Mouse (Mus musculus) gastrocnemius, postnatal 14 days (tissue): ENCODE data around the gene Tmem150c. TPM values are rescaled to one million over a fixed set of nuclear protein-coding genes. Genes with fewer than 3 reads are reported as not detected.

Experiments used
- DNase-seq: peaks from one replicate; pipeline ENCODE4 v3.0.0; 2021; ENCODE audit warnings: mixed read lengths
- intact Hi-C: fragments of 180-260 bp; cut with DNase I; formaldehyde crosslinking; loops from one replicate; pipeline ENCODE4 v1.15.1; 2025; ENCODE audit warnings: low total_unique reads
- total RNA-seq, 2 experiments: library from RNA; stranded (reverse); gene quantifications; 2 replicates each; pipeline ENCODE4 v1.2.3; 2021

The Tmem150c gene
- total RNA-seq, 2 experiments from 2014 or later: 3.6 to 4.1 TPM

GRCm38 (mm10) chr5:100176096-100176495 is 16.5 kb upstream of the Tmem150c start:
- intact Hi-C loops: no loop called here
- no peak for DNase-seq

GRCm38 (mm10) chr5:100175582-100175981 is 16.0 kb upstream of the Tmem150c start:
- intact Hi-C loops: no loop called here
- DNase-seq: no peak

GRCm38 (mm10) chr5:100172104-100172503 is 12.5 kb upstream of the Tmem150c start:
- intact Hi-C loops: no loop called here
- no peak for DNase-seq

- intact Hi-C loops: loop anchor here (2.0 kb wide), 1 partner anchor 74 kb away; no protein-coding TSS in a partner anchor
- peak; percentile 31 for DNase-seq
Observed at GRCm38 (mm10) chr5:100166591-100167491, 7.2 kb upstream of the Tmem150c start.

- DNase-seq: no peak
- intact Hi-C loops: no loop called here
Observed at GRCm38 (mm10) chr5:100163368-100163767, 3.8 kb upstream of the Tmem150c start.

- DNase-seq: no peak
- intact Hi-C loops: no loop called here
Observed at GRCm38 (mm10) chr5:100162857-100163256, 3.2 kb upstream of the Tmem150c start.

GRCm38 (mm10) chr5:100162053-100162452 is 2.4 kb upstream of the Tmem150c start:
- DNase-seq: no peak
- intact Hi-C loops: no loop called here

DNA sequence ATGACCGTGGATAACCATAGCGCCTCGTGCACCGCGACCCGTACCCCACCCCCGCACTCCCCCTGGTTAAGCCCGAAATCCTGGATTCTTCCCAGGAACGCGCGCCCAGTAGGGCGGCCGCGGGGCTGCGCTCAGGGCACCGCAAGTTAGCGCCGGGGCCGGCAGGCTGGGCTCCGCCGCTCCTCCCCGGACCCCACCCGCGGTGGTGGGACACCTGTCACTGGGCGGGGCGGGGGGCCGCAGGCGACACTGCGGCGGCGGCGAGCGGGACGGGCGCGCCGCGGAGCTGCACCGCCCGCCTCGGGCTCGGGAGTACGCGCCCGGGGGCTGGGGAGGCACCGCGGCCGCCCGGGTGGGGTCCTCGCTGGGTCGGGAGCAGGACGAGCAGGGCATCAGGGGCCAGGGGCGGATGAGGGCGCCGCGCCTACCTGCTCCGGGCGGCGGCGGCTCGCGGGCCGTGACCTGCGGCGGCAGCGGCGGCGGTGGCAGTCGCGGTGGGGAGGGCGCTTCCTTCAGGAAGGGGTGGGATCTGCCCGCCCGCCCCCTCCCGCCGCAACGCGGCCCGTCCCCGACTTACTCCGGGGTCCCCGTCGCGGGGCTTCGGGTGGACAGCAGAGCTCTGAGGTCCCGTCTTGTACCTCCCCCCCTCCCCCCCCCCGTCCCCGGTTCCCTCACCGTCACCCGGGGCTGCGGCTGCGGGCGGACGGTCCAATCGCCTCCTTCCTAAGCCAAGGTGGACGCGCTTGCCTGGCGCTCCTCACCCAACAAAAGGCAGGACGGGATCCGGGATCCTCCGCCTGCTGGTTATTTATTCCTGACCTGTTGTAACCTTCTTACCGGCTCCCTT is 594 bp downstream of the Tmem150c start:
- DNase-seq: peak; percentile 32
- intact Hi-C loops: loop anchor here (10.0 kb wide), 1 partner anchor 84 kb away; no protein-coding TSS in a partner anchor

DNA sequence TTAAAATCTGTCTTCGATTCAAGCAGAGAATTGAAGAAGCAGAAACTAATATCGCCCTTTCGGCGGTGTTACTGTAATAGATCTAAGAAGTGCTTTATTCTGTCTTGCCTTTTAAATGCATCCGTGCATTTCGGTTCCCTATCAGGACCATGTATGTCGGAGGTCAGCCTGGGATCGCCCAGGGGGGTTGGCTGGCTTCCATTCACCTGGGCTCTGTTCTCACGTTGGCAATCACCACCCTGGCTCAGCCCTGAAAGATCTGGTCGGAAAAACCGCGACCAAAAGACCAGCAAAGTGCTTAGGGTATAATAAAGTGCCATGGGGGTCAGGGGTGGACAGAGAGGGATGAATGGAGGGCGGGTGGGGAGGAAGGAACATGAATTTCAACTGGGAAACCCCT is 1.3 kb downstream of the Tmem150c start:
- DNase-seq: no peak
- intact Hi-C loops: loop anchor here (10.0 kb wide), 1 partner anchor 84 kb away; no protein-coding TSS in a partner anchor

DNA sequence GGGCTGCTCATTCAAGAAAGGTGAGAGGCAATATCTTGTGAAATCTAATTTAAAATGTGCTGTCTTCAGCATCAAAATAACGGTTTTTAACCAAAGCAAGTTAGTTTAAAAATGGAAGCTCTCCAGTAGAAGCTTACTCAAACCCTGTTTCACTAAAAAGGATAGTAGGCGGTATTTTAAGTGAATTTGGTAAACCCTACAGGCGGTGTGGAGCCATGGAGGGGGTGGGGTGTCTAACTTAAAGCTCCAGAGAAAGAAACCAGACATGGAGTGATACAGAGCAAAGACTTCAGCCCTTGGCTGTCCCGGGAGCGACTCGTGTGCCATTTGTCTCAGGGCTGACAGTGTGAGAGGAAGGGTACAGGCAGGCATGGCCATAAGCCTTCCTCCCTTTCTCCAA is 4.0 kb downstream of the Tmem150c start:
- intact Hi-C loops: loop anchor here (10.0 kb wide), 1 partner anchor 81 kb away; no protein-coding TSS in a partner anchor
- no peak for DNase-seq

DNA sequence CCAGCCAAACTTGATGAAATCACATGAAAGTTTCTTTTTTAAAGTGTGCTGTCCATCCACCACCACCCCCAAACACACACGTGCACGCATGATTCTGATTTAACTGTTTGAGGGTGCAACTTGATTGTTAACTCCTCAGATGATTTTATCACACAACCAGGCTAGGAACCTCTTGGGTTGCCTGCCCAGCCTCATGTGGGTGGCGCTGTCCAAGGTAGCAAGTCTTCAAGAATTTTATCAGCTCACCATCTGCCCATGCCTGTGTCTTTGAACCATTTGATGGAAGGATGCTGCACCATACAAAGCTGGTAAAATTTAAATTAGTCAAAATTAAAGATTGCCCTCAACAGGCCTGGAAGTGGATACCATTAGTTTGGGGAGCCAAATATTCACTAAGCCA is 9.6 kb downstream of the Tmem150c start:
- intact Hi-C loops: loop anchor here (10.0 kb wide), 1 partner anchor 75 kb away; no protein-coding TSS in a partner anchor
- no peak for DNase-seq

DNA sequence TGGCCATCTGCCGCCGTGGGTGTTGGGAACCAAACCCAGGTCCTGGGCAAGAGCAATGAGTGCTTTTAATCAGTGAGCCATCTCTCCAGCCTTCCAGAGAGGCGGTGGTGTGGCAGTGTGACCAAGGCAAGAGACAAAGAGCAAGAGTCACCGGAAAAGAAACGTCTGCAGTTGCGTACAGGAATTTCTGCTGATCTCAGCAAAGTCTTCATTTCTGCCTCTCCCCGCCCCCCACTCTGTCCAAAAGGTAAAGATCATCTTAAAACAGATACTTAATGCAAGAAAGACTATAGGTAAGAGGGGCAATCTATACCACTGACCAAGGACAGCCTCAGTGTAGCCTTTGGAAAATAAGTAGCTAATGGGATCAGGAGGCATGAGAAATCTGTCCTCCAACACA is 14.8 kb downstream of the Tmem150c start:
- intact Hi-C loops: no loop called here
- no peak for DNase-seq

- DNase-seq: no peak
- intact Hi-C loops: no loop called here
Observed at GRCm38 (mm10) chr5:100127283-100127682, 32.3 kb downstream of the Tmem150c start.

GRCm38 (mm10) chr5:100125409-100126123 is 34.0 kb downstream of the Tmem150c start:
- DNase-seq: no peak
- intact Hi-C loops: no loop called here

DNA sequence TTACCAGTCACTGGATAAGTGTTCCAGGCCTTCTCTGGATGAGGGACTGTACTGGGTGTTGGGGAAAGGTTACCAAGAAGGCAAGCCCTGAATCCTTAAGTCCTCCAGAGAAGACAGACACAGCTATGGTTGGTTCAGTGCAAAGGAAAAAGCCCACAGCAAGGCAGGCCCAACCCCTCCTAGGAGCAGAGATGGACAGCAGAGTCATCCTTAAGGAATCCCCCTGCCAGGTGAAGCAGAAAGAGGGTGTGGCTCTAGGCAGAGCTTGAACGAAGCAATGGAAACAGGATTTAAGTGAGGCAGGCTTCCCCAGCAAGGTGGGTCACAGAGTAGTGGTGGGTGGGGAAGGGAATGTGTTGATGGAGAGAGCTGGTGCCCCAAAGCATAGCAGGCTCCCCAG is 35.1 kb downstream of the Tmem150c start:
- intact Hi-C loops: no loop called here
- no peak for DNase-seq

GRCm38 (mm10) chr5:100123283-100123682 is 36.3 kb downstream of the Tmem150c start:
- intact Hi-C loops: no loop called here
- DNase-seq: no peak

DNA sequence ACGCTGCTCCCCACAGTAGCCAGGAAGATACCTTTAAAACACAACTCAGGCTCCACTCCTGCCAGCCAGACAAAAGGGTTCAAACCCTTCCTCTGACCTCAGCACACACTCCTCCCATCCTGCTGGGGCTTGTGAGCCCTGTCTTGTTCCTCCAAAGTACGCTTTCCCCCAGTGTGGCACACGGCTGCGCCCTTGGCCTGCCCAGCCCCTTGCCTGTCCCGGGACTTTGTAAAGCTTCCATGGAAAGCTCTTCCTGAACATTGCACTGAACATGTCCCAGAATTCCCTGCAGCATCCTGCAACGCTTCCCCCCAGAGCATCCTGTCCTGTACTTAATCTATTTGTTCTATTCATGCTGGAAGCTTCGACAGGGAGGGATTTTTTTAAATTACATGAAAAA is 38.4 kb downstream of the Tmem150c start:
- intact Hi-C loops: no loop called here
- DNase-seq: no peak

- intact Hi-C loops: no loop called here
- DNase-seq: no peak
Observed at GRCm38 (mm10) chr5:100120711-100121141, 38.9 kb downstream of the Tmem150c start.

DNA sequence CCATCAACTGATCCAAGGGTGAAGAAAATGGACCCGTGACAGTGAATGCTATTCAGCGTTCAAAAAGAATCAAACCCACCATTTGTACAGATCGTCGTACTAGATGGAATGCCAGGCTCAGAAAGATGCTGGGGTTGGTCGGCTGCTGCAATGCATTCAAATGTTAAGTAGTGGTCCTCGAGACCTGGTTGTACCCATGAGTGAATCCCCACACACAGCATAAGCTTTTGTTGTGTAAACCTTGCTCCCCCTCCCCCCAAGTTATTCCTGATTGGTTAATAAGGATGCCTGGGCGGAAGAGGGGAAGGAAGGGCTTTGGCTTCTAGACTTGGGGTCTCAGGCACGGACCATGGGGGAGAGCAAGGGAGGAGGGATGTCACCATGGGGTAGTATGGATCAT is 40.3 kb downstream of the Tmem150c start:
- intact Hi-C loops: no loop called here
- DNase-seq: no peak

DNA sequence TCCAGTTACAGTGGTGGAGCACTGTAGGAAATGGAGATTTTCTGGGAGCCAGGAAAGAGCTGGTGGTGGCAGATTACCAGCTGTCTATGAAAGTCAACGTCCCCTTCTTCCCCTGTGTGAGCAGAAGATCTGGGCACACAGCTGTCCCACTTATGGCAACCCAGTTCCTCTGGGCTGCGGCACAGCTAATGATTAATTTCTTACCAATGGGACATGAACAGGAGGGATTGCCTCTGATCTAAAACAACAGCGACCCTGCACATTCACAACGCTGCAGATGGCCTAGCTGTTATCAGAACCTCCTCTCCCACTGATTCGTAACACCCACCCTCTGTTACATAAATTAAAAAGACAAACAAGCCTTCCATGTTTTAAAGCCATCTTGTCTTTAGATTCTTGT is 46.2 kb downstream of the Tmem150c start:
- intact Hi-C loops: no loop called here
- DNase-seq: no peak
